Mouse (Mus musculus) kidney, adult 18-20 months (tissue): ENCODE results near the gene Src.
"Not testable (repeated sequence)": the region's sequence is repeated elsewhere in the genome, so short reads cannot be mapped to it uniquely, and the experiment has no call there.

Source experiments
- DNase-seq: peaks from one replicate; pipeline ENCODE4 v3.0.0; 2021

The Src gene

DNA sequence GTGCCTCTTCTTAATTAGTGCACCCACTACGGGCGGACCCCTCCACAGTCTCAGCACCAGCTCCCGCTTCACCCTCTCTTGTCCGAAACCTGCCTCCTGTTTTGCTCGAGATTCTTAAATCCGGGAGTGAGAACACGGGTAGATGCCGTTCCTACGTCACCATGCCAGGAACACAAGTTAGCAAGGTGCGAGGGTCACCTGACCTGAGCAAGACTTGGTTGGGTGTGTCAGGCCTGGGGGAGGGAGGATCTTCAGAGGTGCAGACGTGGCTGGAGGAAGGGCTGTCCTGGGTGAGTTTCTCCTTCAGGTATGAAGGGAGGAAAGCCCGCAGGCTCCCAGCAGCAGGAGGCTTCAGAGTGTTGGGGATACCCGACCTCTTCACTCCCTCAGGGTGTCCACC is at the start of gene Src:
Src (plus strand) TSS at position 239 of the 400 bp plus-strand sequence.
- no peak for DNase-seq

DNA sequence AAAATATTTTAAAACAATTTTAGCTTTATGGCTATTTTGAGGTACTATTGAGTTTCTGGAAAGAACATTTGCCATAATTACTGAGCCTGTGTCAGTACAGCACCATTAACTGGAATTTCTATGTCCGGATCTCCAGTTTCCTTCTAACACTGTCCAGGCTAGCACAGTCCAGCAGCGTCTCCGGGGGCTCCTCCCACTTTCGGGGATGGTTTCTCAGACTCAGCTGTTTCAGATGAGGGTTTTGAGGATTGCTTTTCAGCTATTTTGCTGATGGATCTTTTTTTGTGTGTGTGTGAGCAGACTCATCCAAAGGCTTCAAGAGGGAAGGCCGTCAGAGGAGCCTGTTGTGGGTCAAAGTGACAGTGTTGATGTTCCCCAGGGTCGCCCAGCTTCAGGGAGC is 46.5 kb upstream of the Src start:
- no peak for DNase-seq

GRCm38 (mm10) chr2:157373681-157374080 is 44.6 kb upstream of the Src start:
- DNase-seq, result no peak

DNA sequence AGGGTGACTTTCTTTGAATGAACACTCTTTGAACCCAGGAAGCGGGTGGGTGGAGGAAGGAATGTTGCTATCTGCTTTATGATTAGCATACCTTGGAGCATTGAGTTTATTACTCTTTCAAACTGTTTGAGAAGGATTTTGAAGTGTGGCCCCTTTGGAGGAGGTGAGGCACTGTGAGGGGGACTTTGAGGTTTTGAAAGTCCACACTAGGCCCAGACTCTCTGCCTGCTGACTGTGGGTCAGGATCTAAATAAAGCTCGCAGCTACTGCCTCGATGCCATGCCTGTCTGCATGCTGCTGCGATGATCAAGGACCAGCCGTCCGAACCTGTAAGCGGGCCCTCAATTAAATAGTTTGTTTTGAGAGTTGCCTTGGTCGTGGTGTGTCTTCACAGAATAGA is 43.2 kb upstream of the Src start:
- DNase-seq, result no peak

DNA sequence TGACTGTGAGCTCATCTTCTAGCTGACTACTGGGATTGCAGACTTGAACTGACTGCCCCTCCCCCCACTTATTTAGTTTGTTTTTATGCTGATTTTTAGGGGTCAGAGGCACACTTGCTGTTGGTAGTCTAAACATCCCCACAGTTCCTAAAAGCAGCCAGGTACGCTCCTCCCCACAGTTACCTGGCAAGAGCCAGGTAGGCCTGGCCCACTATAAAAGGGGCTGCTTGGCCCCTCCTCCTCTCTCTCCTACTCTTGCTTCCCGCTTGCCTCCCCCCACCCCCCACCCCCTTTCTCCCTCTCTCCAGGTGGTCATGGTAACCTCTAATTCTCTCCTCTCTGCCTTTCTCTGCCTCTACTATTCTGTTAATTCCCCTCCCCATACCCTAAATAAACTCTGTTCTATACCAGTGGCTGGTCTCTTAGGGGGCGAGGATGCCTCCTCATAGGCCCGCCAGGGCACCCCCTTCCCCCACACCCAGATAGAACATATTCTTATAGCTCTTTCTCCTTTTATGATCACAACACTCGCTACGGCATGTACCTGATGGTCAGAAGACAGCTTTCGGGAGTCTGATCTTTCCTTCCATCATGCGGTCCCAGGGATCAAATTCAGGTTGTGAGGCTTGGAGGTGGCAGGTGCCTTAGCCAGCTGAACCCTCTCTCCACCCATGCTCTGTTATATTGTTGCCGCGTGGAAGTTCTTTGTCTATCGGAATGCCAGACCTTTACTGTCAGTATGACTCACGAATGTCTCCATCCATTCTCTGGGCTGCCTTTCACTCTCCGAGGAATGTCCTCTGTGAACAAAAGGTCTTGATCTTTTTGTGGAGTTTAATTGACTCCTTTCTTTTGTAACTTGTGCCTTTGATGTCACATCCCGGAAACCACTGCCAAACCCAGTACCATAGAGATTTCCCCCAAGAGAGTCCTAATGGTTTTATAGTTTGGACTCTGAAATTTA is 42.2 kb upstream of the Src start:
- DNase-seq, result no peak

DNA sequence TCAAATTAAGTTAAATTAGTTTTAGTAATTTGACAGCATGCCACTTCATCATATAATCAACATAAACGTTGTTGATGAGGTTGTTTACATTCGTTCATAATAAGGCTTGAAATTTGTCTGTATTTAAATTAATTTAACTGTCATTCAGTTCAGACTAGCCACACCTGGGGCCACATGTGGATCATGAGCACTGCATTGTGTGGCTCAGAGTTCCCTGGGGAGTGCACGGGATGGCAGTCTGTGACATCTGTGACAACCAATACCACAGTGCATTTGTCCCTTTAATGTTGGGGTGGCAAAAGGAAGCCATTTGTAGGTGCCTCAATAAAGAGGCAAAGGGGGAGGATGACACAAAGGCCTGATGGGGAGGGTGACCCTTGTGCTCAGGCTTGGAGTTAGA is 41.2 kb upstream of the Src start:
- no peak for DNase-seq

GRCm38 (mm10) chr2:157384836-157385235 is 33.4 kb upstream of the Src start:
- no peak for DNase-seq

DNA sequence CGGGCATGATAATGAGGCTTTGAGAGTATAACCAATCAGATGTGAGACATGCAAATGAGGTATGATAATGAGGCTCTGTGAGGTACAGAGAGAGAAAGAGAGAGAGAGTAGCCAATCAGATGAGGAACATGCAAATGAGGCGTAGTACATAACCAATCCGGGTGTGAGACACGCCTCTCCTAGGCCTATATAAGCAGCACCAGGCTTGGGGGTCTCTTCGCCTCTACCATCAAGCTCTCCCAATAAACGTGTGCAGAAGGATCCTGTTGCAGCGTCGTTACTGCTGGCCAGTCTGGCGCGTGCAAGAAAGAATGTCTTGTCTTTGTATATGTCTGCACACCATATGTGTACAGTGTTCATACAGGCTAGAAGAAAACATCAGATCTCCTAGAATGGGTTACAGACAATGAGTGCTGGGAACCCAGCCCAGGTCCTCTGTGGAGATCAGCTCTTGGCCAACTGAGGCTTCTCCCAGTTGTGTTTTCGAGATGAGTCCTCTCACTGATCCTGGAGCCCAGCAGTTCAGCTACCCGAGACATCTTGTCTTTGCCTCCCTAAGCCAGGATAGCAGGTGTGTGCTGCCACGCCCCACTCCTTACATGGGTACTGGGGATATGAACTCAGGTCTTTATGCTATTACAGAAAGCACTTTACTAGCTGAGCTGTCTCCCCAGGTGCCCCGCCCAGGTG is 29.2 kb upstream of the Src start:
- not testable (repeated sequence) for DNase-seq

- no peak for DNase-seq
Measured at GRCm38 (mm10) chr2:157389591-157389921, 28.7 kb upstream of the Src start.

GRCm38 (mm10) chr2:157392331-157392730 is 25.9 kb upstream of the Src start:
- no peak for DNase-seq

DNA sequence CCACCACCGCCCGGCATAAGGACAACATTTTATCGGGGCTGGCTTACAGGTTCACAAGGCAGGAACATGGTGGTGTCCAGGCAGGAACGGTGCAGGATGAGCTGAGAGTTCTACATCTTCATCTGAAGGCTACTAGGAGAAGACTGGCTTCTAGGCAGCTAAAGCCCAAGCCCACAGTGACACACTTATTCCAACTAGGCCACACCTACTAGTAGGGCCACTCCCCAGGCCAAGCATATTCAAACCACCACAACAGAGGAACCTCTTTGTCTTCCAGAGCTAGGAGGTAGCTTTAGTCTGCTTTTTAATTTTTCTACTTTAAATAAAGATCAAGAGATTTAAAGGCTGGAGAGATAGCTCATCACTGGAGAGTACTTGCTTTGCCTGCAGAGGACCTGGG is 24.7 kb upstream of the Src start:
- DNase-seq, result no peak

DNA sequence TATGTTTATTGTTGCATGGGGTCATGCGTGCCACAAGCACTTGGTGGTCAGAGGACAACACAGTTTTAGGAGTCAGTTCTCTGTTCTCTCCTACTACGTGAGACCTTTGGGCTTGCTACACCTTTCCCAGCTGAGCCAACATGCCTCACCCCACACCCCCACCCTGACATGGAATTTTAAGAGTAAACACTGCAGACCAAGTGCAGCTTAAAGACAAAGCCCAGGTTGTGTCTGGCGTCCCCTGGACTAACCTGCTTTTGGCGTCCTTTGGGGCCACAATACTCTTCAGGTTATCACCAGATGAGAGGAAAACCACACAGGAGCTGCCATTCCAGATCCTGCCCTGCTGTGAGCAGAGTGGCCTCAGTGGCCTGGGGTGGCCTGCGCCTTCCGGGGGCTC is 23.4 kb upstream of the Src start:
- DNase-seq, result no peak

GRCm38 (mm10) chr2:157395371-157395770 is 22.9 kb upstream of the Src start:
- no peak for DNase-seq

GRCm38 (mm10) chr2:157395960-157396359 is 22.3 kb upstream of the Src start:
- DNase-seq, result no peak

GRCm38 (mm10) chr2:157397376-157397775 is 20.9 kb upstream of the Src start:
- DNase-seq, result no peak

- no peak for DNase-seq
Measured at GRCm38 (mm10) chr2:157398539-157398938, 19.7 kb upstream of the Src start.

GRCm38 (mm10) chr2:157399797-157400196 is 18.4 kb upstream of the Src start:
- DNase-seq, result no peak

DNA sequence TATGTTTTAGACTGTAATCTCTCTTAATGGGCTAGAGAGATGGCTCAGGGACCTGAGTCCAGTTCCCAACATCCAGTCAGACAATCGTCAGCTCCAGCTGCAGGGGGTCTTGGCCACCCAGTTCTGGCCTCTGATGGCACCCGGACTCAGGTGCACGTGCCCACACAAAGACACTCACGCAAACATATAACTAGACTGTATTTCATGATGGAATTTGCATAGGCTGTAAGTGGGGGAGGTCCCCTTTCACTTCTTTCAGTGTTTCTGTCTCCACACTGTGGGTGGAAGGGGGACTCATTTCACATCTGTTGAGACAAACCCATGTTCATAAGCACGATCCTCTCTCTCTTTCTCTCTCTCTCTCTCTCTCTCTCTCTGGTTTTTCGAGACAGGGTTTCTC is 17.8 kb upstream of the Src start:
- DNase-seq, result no peak

DNA sequence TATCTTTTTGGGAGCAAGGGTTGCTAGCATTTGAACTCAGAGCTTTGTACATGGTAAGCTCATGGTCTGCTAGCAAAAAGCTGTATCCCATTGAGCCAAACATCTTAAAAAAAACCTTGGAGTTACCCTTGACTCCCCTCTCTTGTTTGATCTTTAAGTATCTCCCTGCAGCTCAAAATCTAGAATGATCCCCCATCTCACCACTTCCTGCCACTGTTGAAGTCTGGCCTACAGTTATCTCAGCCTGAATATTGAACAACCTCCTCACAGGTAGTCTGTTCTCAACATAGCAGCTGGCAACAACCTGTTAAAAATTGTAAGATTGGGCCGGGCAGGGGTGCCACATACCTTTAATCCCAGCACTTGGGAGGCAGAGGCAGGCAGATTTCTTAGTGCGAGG is 17.0 kb upstream of the Src start:
- DNase-seq, result no peak

DNA sequence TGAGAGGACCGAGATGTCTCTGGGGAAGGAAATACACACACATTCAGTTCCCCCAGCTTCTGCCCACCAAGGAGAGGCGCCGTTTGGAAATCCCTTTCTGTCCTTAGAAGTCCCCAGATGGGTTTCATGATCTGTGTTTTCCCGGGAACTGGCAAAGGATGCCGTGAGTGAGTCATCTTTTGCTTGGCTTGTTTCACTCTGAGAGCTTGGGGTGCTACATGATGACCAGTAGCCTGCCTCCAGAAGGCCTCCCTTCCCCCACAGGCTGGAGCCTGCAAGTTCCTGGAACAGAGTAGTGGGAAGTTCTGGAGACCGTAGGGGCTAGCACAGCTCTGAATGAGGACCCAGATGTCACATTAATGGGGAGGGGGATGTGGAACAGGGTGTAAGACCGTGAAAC is 10.6 kb upstream of the Src start:
- DNase-seq, result no peak

- no peak for DNase-seq
Measured at GRCm38 (mm10) chr2:157409793-157410533, 8.3 kb upstream of the Src start.

DNA sequence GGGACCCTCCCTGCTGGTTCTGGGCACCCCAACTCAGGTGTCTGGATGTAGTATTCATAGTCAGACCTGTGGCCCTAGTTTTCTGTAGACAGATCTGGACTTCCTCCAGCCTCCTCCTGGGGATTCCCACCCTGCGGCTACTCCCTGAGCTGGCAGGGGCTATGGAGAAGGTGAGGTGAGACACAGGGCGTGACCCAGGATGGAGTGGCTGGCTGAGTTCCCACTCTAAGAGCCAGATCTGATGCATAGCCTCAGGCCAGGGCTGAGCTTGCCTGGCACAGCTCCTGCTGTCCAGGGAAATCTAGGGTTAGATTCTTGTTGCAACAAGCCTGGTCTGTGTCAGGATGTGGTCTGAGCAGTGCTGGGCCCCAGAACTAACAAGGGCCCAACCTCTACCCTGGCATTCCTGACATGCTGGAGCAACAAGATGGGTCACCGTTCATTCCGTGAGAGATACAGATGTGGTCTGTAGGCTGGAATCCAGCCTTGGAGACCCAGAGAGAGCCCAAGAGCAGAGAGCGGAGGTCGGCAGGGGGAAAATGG is 7.0 kb upstream of the Src start:
- no peak for DNase-seq

DNA sequence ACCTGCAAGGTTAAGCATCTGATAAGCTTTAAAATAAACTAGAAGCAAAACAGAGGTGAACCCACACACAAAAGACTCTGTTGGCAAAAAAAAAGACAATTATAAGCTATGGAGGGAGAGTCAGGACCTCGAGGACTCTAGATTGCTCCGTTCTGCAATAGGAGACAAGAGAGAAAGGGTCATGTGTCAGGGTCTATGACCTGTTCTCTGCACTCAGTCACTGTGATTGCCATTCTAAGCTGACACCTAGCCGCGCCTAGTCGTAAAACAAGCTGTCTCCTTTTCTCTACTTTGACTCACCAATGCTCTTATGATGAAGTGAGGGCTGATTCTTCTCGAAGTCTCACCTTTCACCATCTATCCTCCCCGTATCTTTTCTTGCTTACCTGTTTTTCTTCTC is 5.7 kb upstream of the Src start:
- no peak for DNase-seq
